Mouse (Mus musculus) G1E-ER4 (cell line): ENCODE results near the gene Zfp616. TPM values are rescaled to one million over a fixed set of nuclear protein-coding genes. Genes with fewer than 3 reads are reported as not detected.

Source experiments
- GATA1 ChIP-seq: IDR thresholded peaks from one replicate; pipeline ENCODE4 v1.8.0; 2012; ENCODE audit warnings: low read length, inconsistent platforms
- polyA plus RNA-seq: library from polyadenylated mRNA; stranded (reverse); fragments of >175 nt; gene quantifications from 2 replicates; pipeline ENCODE4 v1.2.3, GENCODE M21; 2012

Gene Zfp616
- polyA plus RNA-seq, result not detected in 2 replicates

GRCm38 (mm10) chr11:74069655-74070054 is at the start of gene Zfp616:
Gene Zfp616 (plus strand): TSS chr11:74069955.
- TF ChIP-seq GATA1, result no peak

DNA sequence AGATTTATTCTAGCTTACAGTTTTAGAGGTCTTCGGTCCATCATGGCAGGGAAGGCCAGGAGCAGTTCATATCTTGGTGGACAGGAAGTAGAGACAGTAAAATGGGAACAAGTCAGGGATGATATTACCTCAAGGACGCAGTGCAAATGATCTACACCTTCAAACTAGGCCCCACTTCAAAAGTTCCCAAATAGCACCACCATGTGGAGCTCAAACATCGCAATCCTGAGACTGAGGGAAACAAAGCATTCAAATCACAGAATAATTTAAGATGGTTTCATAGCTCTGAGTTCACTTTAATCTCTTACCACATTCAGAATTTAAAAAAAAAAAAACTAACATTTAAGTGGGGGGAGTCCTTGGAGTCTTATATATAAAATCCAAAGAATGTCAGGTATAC is 18.4 kb upstream of the Zfp616 start:
- TF ChIP-seq GATA1, result no peak

DNA sequence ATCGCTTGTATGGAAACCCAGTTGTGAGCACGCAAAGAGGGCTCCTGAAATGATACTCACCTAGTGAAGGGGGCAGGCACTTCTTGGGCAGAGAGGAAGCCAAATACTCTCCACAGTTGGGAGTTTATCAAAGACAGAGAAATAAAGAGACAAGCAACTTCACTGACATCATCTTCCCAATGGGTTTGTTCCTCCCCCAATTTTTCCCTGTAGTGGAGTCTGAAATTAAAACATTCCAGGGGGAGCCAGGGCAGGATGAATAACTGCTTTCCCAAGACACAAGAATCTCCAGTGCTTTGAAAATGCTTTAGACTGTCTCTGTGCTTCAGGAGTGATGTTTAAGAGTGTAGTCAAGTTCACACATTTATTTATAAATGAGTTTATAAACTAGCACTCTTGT is 13.3 kb upstream of the Zfp616 start, which contains the start of the genes Olfr139 and Olfr399:
Olfr139 (minus strand) TSS at position 101 of the 400 bp plus-strand sequence.
Olfr399 (minus strand) TSS at position 165 of the 400 bp plus-strand sequence.
- no peak for TF ChIP-seq GATA1

GRCm38 (mm10) chr11:74100724-74101123 is 31.0 kb downstream of the Zfp616 start:
- no peak for TF ChIP-seq GATA1

DNA sequence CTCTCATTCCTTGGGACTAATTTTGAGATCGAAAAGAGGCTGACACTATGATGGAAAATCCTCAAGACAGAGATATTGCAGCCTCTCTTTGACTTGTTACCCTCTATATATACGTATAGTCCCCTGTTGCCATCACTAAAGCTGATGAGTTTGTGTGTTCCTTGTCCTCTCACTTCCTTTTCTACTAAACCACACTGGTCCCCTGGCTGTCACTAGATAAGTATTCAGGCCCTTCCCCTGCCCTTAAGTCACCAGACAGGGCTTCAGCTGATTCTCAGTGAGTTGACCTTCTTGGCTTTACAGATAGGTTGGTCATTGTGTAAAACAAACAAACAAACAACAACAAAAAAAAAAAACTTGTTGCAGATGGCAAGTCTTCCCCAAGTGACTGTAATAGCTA is 31.8 kb downstream of the Zfp616 start:
- no peak for TF ChIP-seq GATA1

DNA sequence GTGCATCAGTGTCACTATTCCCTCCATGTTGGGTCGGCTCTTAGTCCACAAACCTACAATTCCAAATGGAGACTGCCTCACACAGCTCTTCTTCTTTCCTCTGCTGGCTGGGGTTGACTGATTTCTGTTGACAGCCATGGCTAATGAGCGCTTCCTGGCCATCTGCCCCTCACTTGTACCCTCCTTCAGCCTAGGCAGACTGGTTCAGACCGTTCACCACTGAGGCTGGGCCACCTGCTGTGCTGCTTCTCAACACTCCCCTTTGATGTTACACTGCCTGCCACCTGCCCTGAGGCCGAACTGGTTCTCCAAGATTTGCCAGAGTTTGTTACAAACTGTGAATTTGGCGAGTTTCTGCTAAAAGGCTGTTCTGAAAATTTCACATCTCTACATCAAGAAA is 35.3 kb downstream of the Zfp616 start:
- no peak for TF ChIP-seq GATA1

- no peak for TF ChIP-seq GATA1
Observed at GRCm38 (mm10) chr11:74113412-74113811, 43.7 kb downstream of the Zfp616 start, which contains the start of gene Olfr401. Gene Olfr401 (plus strand): TSS chr11:74113712.

Other genes with a start within 250 kb of the Zfp616 start
- not detected in 2 replicates for gene Olfr393, start 218.5 kb upstream of the Zfp616 start, polyA plus RNA-seq
- not detected in 2 replicates for gene Olfr394, start 179.2 kb upstream of the Zfp616 start, polyA plus RNA-seq
- gene Olfr395, start 160.7 kb upstream of the Zfp616 start, polyA plus RNA-seq, result not detected in 2 replicates
- not detected in 2 replicates for gene Olfr23, start 133.3 kb upstream of the Zfp616 start, polyA plus RNA-seq
- not detected in 2 replicates for gene Olfr397, start 109.1 kb upstream of the Zfp616 start, polyA plus RNA-seq
- gene Olfr398, start 79.5 kb upstream of the Zfp616 start, polyA plus RNA-seq, result not detected in 2 replicates
- not detected in 2 replicates for gene Olfr139, start 13.4 kb upstream of the Zfp616 start, polyA plus RNA-seq
- gene Olfr399, start 13.3 kb upstream of the Zfp616 start, polyA plus RNA-seq, result not detected in 2 replicates
- gene Olfr401, start 43.8 kb downstream of the Zfp616 start, polyA plus RNA-seq, result not detected in 2 replicates
- gene Olfr402, start 83.6 kb downstream of the Zfp616 start, polyA plus RNA-seq, result not detected in 2 replicates
- not detected in 2 replicates for gene Olfr403, start 116.3 kb downstream of the Zfp616 start, polyA plus RNA-seq
- gene Olfr43, start 141.4 kb downstream of the Zfp616 start, polyA plus RNA-seq, result not detected in 2 replicates
- gene Olfr406, start 189.9 kb downstream of the Zfp616 start, polyA plus RNA-seq, result not detected in 2 replicates
- not detected in 2 replicates for gene Olfr59, start 213.8 kb downstream of the Zfp616 start, polyA plus RNA-seq